Mouse (Mus musculus): ENCODE measurements around the gene Dvl3. TPM values are rescaled to one million over a fixed set of nuclear protein-coding genes. Genes with fewer than 3 reads are reported as not detected.
"Not testable (repeated sequence)": the region's sequence is repeated elsewhere in the genome, so short reads cannot be mapped to it uniquely, and the experiment has no call there.

Gene Dvl3
- 10 to 100 TPM; 40.1 to 44.5 TPM for total RNA-seq (2021)
- long read RNA-seq, experiment 1, transcript Dvl3-201 (15 exons, 2,519 nt) = major isoform, 16 of 21 reads
- long read RNA-seq, experiment 1, partial matches to known transcripts = 0 of 21 reads
- long read RNA-seq, experiment 1, other reads (novel, unspliced or antisense) = 4 of 21 reads
- long read RNA-seq, experiment 2, partial matches to known transcripts = 1 of 6 reads
- long read RNA-seq, experiment 2, other reads (novel, unspliced or antisense) = 1 of 6 reads

DNA sequence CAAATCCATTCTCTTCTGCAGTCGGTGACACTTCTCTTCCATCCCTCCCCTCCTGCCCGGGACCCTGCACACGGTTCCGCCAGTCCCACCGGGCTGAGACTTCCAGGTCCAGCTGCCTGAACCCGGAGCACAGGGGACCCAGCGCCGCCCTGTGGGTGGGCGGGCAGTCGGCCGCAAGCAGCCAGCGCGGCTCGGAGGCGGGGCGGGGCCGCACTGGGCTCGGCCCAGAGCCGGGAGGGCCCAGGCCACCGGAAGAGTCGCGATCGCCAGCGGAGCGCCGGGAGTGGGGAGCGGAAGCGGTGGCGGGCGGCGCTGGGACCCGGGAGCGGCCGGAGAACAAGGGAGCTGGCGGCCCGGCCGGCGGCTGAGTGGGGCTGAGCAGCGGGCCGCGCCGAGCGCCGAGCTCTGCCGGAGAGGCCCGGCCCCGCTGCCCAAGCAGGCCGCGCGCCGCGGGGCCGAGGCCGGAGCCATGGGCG is at the start of gene Dvl3:
TSS of gene Dvl3 (plus strand) at position 257 of the 476 bp plus-strand sequence.
- DNase-seq (ENCODE audit: low spot score in 2 of 2) = peak; percentile 92 to 93

DNA sequence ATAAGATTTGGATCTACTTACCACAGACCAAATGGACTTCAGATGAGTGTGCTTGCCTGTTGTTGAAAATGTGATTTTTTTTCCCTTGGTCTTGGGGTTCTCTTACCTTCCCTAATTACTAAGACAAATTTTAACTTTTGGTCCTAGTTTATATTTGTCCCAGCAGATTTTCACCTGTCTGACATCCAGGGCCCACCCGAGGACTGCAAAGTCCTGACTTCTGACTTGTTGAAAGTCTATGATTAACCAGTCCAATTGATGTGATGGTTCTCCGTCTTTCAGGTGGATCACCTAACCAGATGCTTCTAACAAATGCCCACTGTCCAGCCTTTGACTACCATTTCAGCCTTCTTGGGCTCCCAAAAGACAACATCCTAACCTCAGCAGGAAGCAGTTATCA is 45.8 kb upstream of the Dvl3 start:
- DNase-seq (ENCODE audit: low spot score in 2 of 2) = no peak

DNA sequence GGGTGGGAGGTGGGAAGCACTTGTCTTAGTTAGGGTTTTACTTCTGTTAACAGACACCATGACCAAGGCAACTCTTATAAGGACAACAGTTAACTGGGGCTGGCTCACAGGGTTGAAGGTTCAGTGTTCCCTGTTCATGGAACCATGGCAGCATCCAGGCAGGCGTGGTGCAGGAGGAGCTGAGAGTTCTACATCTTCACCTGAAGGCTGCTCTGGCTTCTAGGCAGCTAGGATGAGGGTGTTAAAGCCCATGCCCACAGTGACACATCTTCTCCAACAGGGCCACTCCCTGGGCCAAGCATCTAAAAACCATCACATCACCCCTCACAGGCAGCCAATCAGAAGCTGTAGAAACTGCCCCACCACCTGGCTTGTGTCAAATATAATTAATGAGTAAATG is 45.1 kb upstream of the Dvl3 start:
- DNase-seq (ENCODE audit: low spot score in 2 of 2) = no peak

DNA sequence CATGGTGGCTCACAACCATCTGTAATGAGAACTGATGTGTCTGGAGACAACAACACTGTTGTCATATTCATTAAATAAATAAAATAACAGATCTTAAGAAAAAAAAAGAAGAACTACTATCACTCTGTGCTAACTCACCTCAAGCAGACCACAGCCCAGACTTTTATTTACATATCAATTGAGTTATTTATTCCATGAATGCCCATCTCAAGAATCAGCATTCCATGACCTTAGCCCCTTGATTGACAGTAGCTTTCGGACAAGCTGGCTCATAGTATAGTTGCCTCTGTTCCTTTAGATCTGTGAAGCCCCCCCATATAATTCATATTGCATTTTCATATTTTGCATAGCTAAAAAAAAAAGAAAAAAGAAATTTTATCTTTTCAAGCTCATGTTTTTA is 43.0 kb upstream of the Dvl3 start:
- no peak for DNase-seq (ENCODE audit: low spot score in 2 of 2)

DNA sequence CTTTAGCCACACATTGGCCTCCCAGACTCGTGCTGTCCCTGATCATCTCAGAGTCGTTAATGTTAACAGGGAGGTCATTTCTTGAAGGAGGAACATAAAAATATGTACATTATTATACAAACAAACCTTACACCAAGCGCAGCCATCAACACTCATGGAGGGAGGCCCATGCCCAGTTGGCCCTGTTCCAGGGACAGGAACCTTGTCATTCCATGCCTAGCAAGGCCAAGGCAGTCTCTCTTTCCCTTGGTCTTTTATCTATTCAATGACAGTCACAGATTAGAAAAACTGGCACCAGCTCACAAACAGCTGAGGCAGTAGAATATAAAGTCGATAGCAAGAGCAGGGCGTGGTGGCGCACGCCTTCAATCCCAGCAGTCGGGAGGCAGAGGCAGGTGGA is 42.6 kb upstream of the Dvl3 start:
- peak; percentile 43 to 68 for DNase-seq (ENCODE audit: low spot score in 2 of 2)

DNA sequence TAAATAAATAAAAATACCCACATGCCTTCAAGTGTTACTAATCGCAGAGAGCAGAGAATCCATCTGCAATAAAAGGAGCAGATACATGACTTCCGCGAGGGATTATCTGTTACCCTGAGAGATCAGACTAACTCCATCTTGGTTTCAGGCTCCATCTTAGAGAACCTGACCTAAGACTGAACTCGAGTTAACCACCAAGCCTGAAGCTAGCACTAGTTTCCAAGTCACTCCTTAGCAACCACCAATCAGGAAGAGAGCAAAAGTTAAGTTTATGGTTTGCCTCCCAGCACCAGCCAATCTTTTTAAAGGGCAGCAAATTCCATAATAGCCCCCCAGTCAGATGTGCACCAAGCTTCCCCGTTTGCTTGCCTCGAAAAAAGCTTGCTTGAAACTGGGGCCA is 42.0 kb upstream of the Dvl3 start:
- no peak for DNase-seq (ENCODE audit: low spot score in 2 of 2)

DNA sequence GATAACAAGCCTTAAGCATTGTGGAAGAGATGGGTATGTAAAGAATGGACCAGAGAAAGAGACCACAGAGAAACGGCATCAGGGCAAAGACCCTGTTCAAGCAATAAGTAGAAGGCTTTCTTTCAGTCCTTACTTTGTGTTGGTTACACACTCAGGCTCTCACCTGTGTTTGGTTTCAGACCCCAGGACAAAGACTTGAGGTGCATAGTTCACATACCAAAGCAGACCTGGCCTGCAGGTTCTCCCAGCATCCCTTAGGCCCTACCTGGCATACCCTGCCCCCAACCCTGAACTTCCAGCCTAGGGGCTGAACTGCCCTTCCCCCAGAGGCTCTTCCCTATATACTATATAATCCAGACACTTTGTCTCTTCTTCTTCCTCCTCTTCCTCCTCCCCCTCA is 41.4 kb upstream of the Dvl3 start:
- DNase-seq (ENCODE audit: low spot score in 2 of 2) = no peak

DNA sequence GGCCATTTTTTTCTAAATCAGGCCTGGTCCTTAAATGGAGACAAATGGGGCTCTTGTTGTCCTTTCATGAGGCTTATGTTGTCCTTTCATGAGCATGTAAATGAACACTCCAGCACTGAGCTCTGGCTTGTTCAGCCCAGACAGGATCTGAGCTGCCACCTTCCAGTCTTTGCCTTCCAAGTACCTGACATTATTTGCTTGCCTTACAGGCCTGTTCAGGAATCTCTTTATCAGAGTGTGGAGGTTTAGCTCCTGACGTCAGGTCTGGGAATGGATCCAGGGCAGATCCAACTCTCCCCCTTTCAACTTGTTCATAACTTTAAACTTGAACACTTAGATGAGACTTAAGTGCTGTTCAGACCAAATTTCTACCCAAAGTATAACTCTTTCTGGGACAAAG is 39.9 kb upstream of the Dvl3 start:
- DNase-seq (ENCODE audit: low spot score in 2 of 2) = peak; percentile 46

DNA sequence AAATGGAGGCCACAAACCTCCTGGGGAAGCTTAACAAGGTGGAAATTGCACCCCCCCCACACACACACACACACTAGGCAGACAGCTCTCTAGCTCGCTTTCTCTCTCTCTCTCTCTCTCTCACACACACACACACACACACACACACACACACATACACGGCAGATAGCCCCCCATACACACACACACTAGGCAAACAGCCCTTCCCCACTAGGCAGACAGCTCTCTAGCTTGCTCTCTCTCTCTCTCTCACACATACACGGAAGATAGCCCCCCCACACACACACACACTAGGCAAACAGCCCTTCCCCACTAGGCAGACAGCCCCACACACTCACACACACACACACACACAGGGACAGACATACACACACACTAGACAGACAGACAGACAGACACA is 39.5 kb upstream of the Dvl3 start:
- DNase-seq (ENCODE audit: low spot score in 2 of 2) = no peak

DNA sequence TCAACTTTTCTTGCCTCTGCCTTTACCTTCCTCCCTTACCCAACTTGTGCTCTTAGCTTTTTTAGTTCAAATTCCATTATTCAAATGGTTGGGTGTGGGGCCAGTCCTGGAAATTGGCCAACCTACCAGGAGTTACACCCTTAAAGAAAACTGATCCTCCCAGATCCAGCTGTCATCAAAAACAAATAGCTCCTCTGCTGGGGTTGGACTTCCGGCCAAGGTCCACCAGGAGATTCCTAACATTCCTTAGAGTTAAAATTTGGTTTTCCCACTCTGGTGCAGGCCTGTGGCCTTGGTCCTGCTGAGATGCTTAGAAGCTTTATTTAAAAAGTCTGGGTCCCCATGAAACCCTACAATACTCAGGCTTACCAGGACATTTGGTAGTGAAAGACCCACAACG is 38.3 kb upstream of the Dvl3 start:
- DNase-seq (ENCODE audit: low spot score in 2 of 2) = no peak

DNA sequence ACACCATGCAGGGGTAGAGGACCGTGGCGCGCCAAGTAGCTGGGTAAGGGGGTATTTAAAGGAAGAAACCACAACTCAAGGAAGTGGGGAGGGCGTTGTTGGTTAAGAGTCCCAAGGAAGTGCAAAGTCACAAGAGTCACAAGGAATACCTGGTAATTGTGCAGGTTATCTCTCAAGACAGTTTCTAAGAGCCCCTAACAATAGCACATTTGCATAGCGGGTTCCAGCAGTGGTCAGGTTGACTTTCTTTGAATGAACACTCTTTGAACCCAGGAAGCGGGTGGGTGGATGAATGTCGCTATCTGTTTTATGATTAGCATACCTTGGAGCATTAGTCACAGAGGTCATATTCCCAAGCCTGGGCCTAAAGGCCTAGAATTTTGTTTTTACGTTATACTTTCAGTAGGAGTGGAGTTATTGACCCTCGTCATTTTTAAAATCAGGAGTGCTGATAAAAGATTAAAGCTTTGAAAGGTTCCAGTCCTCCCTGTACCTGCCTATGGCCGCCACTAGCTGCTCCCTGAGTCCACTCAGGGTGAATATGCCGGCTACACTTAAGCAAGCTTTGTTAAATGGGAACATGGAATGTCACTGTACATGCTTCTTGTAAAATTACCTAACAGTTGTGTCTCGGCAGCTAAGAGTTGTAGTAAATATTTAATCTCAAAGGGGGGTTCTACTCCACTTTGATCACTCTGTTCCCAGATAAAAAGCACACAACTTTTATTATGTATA is 37.6 kb upstream of the Dvl3 start:
- DNase-seq (ENCODE audit: low spot score in 2 of 2) = not testable (repeated sequence)

DNA sequence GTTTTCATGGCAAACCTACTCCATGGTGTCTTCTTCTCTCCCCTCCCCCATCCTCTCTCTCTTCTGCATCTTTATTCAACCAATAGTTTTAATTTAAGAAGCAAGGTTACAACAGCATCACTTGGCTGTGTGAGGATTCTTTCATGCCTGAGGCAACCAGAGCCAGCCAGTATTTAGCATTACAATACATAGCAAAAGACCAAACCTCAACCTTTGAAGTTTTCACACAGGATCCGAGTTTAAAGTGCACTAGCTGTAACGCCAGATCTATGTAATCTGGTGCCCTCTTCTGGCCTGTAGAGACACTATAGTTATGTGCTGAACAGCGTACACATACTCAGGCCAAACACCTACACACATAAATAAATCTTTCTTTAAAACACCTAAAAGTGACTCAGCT is 36.7 kb upstream of the Dvl3 start:
- DNase-seq (ENCODE audit: low spot score in 2 of 2) = no peak

DNA sequence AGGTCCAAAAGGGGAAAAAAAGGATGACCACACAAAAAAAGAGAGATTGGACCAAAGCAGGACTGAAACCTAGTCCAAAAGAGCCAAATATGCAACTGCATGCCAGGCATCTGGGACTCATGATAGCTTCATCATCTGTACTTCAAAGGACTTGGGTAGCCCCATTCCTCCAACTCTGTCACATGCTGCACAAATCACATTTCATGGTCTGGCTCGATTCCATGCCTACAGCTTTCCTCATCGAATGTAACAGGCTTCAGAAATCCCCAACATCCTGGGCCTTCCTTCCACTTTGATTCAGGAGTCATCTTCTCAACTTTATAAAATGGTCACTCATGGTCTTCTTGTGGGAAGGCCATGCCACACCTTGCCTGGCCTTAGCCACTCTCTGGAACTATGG is 35.0 kb upstream of the Dvl3 start:
- no peak for DNase-seq (ENCODE audit: low spot score in 2 of 2)

DNA sequence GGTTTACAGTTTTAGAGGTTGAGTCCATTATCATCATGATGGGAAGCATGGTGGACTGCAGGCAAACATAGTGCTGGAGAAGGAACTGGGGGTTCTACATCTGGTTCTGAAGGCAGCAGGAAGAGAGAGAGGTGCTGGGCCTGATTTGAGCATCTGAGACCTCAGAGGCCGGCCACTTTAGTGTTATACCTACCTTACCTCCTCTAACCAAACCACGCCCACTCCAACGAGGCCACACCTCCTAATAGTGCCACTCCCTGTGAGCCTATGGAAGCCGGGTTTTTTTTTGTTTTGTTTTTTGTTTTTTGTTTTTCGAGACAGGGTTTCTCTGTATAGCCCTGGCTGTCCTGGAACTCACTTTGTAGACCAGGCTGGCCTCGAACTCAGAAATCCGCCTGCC is 33.1 kb upstream of the Dvl3 start:
- DNase-seq (ENCODE audit: low spot score in 2 of 2) = not testable (repeated sequence)

DNA sequence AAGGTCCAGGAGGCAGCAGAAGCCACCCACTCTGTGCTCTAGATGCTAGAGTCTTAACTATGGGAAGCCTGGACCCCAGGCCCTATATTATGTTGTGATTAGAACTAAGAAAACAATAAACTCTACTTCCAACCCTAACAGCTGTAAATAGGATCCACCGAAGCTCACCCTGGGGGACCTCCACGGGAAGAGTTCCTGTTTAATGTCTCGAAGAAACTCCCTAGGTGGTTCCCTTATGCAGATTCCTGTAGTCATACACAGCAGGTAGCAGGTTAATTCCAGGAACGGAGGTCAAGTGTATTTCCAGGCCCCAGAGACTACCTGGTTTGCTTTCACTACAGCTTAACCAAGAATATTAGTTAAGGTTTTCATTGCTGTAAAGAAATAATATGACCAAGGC is 31.7 kb upstream of the Dvl3 start:
- no peak for DNase-seq (ENCODE audit: low spot score in 2 of 2)

DNA sequence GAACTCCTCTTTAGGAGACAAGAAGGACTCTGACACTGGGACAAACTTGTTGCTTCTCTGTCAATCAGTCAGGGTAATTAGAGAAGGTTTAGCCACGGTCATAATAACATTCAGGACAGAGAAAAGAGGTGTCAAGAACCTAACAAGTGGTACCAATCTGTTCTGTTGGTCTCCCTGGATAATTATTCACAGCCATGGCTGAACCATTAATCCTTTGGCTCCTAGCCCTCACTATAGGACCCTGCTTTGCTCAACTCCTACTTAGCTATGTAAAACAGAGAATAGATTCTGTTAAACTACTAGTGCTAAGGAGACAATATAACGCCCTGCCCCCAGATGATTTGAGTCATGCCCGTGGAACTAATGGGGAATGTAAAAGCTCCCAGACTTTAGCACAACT is 30.7 kb upstream of the Dvl3 start:
- DNase-seq (ENCODE audit: low spot score in 2 of 2) = no peak

DNA sequence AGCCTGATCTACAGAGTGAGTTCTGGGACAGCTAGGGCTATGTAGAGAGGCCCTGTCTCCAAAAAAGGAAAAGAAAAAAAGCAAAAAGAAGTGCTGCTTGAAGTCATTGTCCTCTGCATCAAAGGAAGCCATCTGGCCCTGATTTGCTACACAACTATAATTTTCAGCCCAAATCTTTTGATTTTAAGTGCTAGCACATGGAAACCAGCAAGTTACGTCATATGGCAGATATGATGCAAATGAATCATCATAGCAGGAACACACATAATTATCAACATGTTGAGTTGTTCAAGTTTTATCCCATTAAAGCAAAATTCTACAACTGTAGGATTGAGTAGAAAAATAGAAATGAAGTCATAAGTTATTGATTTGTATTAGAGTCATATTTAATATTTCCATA is 28.6 kb upstream of the Dvl3 start:
- DNase-seq (ENCODE audit: low spot score in 2 of 2) = no peak

DNA sequence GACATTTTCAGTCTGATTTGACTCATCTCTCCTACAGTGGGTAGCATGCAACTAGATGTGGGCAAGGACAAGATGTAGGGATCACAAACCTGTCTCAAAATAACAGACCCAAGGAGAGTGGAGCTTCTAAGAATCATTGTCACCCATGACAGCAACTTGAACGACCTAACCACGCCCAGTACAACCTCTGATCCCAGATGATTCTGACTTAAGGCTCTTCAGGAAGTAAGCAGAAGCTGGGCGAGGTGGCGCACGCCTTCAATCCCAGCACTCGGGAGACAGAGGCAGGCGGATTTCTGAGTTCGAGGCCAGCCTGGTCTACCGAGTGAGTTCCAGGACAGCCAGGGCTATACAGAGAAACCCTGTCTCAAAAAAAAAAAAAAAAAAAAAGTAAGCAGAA is 28.0 kb upstream of the Dvl3 start:
- DNase-seq (ENCODE audit: low spot score in 2 of 2) = not testable (repeated sequence)

DNA sequence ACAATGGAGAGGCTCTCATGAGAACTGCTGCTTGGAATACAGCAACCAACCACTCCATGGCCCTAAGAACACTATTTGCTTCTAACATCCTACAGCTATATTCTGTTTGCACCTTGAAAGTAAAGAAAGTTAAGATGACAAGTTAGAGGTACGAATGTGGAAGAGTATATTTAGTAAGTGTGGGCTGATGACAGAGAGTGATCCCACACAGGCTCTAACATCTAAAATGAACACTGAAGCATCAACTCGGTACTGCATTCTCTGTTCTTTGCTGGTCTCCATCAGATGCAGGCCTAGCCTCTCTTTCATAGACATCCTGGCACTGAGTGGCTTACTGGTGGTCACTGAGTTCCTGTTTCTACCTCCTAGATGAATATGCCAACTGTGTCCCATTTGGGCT is 27.5 kb upstream of the Dvl3 start:
- no peak for DNase-seq (ENCODE audit: low spot score in 2 of 2)

DNA sequence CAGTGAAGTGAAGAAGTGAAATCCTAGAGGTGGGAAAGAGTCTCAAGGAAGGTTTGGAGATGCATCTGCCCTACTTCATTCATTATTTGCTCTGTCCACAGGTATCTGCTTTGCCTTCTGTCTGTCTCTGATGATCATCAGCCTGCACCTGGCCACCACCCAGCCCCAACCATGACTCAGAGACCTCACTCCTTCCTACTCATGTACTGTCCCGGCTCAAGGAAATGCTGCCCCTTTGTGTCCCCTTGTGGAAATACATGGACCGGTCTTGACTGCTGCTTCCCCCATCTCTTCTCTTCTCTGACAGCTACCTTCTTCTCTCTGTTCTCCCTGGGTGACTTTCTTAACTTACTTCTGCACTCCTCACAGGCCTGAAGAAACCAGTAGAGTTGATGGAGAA is 26.2 kb upstream of the Dvl3 start:
- DNase-seq (ENCODE audit: low spot score in 2 of 2) = no peak

DNA sequence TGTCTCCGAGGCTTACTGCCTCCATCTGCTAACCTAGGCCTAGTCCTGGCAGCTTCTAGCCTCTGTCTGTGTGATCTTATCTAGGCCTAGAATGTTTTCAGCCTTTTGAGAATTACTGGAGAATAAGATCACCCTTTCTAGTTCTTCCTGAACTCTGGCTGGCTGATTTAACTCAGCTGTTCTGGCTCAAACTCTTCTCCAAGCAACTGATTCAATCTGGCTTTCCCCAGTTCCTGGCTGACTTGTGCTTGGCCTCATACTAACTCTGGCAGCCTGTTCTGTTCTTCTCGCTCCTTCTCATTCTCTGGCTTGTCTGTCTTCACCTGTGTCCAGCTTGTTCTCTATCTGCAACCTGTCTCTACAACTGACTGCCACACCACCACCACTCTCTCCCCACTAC is 25.5 kb upstream of the Dvl3 start:
- DNase-seq (ENCODE audit: low spot score in 2 of 2) = no peak

DNA sequence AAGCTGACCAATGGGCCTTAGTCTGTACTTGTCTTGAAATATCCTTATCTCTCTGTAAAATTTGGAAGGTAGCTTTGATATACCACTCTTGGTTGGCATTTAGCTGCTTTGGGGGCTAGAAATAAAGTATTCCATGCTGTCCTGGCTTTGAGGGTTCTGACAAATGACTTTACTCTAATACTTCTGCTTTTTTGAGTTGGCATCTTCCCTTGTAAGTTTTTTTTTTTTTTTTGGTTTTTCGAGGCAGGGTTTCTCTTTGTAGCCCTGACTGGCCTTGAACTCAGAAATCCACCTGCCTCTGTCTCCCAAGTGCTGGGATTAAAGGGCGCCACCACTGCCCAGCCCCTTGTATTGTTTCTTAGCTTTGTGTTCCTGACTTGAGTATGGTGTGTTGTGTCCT is 23.3 kb upstream of the Dvl3 start:
- no peak for DNase-seq (ENCODE audit: low spot score in 2 of 2)

Measured in adrenal gland, adult 18-20 months (tissue).